Mouse (Mus musculus) layer of hippocampus, adult 18-20 months (tissue): ENCODE measurements around the gene Pan3. TPM values are rescaled to one million over a fixed set of nuclear protein-coding genes. Genes with fewer than 3 reads are reported as not detected.

Source experiments
- DNase-seq, 2 experiments: peaks; one replicate each; pipeline ENCODE4 v3.0.0; 2022; ENCODE audit warnings: low spot score in 2 of 2
- total RNA-seq, 2 experiments: library from RNA; stranded (reverse); gene quantifications; 2 replicates each; pipeline ENCODE4 v1.2.3; 2021

Gene Pan3
- total RNA-seq, 2 experiments from 2014 or later = 84.8 to 88.2 TPM

DNA sequence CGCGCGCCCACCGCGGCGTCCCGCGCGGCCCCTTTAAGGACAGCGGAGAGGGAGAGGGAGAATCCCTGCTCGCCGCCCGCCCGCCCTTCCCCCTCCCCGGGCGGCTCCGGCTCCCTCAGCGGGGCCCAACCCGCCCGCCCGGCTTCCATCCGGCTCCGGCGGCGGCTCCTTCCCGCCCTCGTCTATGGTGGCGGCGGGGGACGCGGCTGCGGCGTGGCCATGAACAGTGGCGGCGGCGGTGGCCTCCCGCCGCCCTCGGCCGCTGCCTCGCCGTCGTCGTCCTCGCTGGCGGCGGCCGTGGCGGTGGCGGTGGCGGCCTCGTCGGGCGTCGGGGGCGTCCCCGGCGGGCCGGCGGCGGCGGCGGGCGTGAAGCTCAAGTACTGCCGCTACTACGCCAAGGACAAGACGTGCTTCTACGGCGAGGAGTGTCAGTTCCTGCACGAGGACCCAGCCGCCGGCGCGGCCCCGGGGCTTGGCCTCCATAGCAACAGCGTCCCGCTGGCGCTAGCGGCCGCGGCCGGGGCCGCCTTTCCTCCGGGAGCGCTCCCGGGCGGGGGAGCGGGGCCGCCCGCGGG, 487 bp downstream of the Pan3 start:
- peak; percentile 8 to 37 for DNase-seq

DNA sequence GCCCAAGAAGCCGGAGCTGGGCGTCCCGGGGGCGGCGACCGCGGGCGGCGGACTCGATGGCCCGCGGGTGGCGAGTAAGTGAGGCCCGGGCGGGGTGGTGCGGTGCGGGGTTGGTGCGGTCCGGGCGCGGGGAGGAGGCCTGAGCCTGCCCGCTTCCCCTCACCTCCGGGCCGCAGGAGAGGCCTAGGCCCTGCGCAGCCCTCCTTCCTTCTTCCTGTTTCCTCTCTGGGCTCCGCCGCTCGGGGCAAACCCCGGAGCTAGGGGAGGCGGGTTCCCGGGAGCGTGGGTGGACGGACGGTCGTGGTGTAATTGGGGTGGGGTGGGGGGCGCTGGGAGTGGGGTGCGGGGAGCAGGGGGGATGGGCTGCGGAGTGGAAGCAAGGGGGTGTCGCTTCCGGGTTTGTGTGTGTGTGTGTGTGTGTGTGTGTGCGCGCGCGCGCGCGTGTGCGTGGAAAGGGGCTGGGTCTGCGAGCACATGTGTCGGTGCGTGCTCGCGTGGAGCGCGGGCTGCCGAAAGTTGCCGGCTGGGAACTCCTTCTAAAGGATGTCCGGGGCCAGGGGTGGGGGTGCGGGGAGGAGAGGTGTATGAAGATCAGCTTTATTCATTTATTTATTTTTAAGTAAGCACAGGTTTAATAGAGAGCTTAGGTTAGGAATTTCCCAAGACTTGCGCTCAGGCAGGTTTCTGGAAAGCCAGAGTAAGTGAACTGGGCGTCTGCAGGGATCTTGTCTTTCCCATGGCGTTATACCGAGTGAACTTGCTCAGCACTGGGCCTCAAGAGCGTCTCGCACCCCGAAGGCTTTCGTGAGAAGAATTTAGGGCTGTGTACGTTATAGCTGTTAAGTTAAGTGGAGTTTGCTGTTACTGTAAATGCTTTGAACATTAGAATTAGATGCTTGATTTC, 1.2 kb downstream of the Pan3 start:
- DNase-seq = peak; percentile 64 to 75

DNA sequence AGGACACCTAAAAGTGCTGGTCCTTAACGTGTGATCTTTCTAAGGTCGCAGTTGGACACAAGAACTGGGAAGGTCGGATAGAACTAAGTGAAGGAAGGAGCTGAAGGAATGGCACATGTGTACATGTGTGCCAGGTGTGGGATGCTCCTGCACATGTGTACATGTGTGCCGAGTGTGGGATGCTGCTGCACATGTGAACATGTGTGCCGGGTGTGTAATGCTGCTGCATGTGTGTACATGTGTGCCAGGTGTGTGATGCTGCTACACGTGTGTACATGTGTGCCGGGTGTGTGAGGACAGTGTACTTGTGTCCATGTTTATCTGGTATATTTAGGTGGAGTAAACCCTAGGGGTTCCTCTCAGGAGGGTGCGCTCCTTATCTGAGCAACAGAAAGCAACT, 3.0 kb downstream of the Pan3 start:
- no peak for DNase-seq

DNA sequence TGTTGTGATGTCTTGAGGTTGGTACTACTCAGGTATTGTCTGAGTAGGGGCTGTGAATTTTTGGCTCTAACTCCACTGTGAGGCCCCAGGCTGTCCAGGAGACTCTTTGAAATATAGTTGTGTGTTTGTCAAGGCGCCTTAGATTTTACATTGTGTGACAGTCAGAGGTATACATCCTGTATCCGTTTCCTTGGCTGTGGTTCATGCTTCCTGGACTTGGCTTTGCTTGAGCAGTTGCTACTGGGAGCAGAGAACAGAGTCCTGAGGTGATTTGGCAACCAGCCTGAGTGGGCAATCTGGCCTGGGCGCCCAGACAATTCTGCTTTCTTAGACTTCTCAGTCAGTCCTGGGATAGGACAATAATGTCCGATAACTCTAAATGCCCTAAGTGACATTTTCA, 5.3 kb downstream of the Pan3 start:
- no peak for DNase-seq

DNA sequence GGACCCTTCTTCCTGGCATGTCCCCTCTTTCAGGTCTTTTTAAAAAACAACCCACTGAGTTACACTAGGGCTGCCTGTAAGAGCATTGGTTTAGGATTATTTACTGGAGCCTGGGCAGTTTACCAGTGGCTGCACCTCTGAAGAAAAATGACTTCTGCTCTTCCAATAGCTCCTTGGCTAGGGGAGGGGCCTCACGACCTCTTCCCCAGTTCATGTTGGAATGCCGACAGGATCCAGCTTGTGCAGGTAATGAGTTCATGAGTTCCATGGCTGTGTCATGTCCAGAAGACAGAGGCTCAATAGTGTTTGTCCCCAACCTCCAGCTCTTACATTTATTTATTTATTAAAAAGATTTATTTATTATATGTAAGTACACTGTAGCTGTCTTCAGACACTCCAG, 5.8 kb downstream of the Pan3 start:
- DNase-seq = no peak

DNA sequence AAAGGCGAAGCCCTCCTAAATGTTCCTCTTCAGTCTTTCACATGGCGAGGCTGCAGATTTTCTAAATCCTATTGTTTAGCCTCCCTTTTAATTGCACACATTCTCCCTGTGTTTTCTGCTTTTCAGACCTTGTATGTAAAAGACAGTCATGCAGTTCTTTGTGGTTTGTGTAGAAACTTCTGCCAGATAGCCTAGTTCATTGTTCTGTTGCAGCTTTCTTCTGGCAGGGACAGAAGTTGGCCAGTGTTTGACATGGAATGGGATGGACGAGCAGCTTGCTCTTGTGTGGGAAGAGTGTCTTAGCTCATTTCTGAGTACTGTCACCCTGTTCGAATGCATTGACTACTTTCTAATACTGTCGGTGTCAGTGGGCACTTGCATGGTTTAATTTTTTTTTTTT, 6.5 kb downstream of the Pan3 start:
- no peak for DNase-seq

DNA sequence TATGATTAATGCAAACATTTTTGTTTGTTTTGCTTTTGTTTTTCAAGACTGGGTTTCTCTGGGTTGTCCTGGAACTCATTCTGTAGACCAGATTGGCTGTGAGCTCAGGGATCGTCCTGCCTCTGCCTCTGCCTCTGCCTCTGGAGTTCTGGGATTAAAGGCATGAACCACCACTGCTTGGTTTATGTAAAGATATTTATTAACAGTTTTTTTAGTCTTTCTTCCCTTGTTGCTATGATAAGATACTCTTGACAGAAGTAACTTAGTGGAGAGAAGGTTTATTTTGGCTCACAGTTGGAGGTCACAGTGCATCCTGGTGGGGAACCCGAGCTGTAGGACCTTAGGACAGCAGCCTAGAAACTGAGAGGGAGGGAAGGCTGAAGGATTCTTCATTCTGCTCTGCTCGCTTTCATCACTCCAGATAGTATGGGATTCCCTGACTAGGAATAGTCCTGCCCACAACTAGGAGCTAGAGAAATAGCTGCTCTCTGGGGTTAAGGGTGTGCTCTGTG, 11.1 kb downstream of the Pan3 start:
- no peak for DNase-seq

DNA sequence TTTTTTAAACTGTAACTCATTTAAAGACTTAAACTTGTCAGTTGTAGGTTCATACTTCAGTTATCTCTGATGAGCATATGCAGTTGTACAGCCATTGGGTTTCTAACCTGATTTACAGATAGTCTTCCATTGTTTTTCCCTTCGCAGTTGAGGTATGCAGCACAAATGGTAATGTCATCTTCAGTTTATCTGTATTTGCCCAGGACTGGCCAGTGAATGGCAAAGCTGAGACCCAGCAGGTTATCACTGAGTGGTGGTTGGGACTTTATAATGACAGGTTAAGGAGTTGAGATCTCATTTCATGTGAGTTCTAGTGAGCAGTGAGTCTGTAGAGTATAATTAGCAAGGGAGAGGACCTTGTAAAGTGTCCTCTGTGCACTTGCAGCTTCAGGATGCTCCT, 12.0 kb downstream of the Pan3 start:
- no peak for DNase-seq

DNA sequence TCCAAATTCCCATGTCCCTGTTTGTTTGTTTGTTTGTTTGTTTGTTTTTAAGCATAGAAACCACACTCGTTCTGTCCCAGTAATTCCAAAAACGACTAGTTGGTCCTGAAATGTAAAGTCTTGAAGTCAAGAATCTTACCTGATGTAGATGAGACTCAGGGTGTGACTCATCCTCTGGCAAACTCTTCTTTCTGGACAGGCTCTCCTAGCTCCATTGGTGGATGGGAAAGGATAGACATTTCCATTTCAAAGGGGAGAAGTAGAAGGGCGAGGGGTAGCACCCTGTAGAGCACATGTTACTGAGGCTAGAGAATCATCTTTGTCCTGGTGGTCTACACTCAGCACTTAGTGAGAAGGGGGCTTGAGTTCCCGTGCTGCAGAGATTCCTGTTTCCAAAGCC, 12.8 kb downstream of the Pan3 start:
- DNase-seq = no peak

DNA sequence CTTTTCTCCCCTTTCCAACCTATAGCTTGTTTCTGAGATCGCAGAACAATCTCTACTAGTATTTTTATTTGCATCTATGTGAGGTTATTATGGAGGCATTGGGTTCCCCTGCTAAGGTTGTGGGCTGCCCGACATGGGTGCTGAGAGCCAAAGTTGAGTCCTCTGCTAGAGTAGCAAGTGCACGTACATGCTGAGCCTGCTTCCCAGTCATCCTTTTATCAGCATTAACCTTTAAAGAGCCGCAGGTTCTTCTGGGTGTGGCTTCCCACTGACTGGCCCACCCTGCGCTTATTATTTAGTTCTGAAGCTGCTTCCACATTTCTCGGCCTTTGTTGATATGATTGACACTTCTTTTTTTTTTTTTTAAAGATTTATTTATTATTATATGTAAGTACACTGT, 14.3 kb downstream of the Pan3 start:
- DNase-seq = no peak

DNA sequence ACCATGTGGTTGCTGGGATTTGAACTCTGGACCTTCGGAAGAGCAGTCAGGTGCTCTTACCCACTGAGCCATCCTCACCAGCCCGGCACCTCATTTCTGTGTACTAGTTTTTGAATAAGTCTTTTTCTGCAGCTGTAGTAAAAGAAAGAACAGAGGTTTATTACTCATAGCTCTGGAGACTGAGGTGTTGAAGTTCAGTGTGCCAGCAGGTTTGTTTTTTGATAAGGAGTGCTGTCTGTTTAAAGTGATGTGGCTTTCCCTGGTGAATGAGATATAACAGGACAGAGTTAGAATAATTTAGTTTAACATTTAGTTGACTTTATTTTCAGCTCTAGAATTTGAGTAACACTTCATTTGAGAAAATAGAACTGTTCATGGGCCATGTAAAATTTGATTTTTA, 14.8 kb downstream of the Pan3 start:
- no peak for DNase-seq

DNA sequence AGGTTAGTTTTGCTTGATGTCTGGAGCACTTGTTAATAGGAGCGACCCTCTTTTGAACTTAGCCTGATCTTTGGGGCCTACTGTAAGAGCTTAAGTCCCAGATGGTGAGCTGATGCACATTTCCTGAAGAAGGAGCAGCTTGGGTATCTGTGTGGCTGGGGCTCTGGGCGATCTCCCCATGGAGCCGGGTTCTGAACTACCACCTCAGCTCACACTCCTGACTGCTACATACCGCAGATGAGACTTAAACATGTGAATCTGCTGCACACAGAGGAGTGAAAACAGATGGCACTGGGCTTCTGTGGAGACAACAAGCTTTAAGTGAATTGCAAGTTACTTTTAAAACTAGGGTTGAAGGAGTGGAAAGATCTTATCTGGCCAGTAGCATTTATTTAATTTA, 15.3 kb downstream of the Pan3 start:
- DNase-seq = no peak

DNA sequence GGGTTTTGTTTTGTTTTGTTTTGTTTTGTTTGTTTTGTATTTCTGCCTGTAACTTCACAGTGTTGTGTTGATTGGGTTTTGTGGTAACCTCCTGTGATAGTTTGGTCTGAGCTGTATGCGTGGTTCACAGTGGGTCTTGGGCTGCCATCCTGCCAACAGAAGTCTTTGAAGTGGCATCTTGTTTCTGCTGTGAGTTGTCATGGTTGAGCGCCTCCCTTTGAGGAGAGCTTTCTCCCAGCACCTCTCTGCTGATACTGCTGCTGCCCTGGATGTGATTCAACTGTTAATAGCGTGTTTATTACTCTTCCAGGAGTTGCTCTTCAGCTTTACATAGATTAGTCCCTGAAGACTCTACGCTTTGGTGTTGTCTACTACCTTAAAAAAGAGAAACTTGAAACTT, 18.6 kb downstream of the Pan3 start:
- DNase-seq = no peak

DNA sequence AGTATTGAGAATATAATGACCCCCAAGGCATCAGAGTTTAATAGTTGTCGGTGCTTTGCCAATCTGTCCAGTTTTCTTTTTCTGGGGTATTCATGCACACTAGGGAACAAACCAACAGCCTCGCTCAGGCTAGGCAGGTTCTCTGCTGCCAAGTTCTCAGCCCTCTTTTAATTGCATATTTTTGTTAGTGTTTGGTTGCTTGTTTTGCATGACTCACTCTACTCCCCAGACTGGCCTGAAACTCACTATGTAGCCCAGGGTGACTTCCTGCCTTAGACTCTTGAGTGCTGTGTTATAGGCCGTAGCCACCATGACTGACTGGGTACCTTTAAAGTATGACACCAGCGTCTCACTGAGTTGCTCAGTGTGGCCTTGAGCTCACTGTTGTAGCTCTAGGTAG, 19.0 kb downstream of the Pan3 start:
- DNase-seq = peak in 1 of 2 experiments; percentile 64

DNA sequence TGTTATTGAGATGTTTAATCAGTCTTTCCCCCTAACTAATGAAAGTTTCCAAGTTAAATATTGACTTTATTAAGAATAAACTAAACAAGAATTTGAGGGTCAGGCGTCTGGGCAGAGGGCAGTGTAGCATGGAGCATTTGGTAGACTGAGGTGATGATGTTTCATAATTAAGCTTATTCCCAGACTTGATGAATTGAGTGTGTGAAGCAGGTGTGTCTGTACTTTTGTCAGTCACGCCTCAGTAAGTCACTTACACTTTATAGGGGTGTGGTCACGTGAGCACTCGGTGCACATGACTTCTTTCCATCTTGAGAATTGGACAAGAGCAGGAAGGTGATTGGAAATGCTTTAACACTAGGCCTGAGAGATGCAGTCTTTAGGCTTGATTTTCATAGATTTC, 26.5 kb downstream of the Pan3 start:
- no peak for DNase-seq

DNA sequence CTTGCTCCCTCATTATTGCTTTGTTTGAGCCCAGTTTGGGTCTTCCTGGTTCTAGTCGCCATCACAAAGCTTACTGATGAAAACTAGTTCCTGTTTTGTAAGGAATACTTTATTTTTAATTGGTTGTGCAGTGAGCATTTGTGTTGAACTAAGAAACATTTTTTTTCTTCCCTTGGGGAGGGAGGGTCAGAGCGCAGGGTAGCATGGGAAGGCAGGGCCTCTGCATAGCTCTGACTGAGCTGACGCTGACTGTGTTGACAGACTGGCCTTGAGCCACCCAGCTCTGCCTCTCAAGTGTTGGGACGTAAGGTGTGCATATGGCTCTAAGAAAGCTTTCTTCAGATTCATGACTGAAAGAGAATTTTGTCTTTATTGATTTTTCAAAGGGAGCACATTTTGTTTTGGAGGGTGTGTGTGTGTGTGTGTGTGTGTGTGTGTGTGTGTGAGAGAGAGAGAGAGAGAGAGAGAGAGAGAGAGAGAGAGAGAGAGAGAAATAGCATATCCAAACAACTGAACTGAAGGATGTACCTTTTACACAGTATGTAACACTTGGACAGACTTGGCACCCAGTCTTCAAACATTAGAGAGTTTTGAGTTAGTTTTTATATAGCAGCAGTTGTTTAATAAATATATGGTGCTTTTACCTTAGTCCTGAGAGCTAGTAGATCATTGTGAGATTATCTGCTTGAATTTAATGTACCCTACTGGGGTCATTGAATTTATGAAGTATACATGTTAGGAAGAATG, 30.0 kb downstream of the Pan3 start:
- DNase-seq = no peak

DNA sequence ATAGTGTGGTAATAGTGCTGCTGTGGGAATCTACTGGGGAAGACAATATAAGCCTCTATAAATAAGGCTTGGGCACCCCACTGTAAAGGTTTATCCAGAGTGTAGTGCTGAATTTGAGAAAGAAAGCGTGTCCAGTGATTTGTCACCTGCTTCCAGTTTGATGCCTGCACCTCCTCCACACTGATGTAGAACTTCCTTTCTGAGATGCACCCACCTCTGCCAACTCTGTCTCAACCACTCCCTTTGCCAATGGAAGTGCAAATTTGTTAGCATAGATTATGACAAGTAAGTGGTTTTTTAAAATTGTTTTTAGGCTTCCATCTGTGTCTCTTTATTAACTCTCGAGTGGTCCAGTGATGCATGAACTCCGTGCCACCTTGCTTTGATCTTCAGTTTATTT, 33.3 kb downstream of the Pan3 start:
- no peak for DNase-seq

DNA sequence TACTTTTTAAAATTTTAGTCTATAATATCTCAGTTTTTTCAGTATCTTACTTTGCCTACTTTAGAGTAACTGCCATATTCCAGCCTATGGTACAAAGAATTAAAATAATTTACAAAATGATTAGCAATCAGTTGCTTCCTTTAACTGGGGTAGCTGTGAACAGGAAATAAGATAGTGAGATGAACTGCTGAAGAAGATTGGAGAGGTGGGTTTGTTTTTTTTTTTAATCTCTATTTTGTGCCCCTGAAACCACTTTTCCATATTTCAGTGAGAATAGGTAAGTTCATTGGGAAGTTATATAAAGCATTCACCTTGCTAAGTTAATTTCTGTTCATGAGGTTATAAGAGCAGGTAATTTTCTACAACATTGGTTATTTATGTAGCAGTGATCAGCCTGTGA, 36.4 kb downstream of the Pan3 start:
- no peak for DNase-seq

DNA sequence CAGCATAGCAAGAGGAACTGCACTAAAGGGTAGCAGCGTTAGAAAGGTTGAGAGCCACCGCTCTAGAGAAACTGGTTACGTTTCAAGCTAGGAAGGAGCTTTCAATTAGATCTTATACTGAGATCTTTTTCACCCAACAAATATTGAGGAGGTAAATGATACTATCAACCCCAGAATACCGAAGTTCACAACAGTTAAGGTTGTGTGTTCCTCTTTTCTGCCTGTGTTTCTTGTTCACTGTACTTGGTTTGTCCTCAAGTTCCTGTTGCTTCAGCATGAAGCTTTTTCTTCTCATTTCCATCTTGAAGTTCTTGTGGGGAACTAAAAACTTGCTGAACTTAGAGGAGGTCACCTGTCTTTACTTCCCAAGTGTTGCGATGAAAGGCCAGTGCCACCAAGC, 41.2 kb downstream of the Pan3 start:
- DNase-seq = no peak

DNA sequence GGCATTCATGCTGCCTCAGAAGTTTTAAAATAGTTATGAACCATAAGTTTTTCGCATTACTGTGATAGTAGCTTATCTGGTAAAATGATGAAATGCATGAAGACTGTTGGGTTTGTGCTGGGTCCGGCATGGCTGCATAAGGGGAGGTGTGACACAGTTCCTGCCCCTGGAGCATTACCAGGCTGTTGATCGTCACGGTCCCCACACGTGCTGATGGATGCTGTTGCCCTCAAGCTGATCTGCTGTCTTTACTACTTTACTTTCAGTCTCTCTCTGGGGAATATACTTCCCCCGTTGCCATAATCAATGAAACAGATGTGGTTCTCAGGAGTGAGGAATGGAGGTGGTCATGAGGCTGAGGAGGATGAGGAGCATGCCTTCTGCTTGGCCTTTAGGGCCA, 43.1 kb downstream of the Pan3 start:
- no peak for DNase-seq

DNA sequence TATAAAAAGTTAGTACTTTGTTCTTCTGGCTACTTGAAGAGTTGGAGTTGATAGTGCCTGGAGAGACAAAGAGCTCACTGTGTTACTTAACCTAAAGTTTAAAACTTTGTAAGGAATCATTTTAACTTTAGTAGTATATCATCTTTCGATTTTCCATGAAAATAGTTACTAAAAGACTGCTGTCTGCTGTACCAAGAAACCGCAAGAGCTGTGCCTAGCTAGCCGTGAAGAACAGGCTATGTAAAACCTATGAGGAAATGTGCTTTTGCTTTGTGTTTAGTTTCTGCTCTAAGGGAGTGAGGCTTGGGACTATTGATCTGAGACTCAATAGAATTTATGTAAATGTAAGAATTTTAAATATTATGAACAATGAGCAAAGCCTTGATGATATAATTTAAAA, 43.9 kb downstream of the Pan3 start:
- no peak for DNase-seq

DNA sequence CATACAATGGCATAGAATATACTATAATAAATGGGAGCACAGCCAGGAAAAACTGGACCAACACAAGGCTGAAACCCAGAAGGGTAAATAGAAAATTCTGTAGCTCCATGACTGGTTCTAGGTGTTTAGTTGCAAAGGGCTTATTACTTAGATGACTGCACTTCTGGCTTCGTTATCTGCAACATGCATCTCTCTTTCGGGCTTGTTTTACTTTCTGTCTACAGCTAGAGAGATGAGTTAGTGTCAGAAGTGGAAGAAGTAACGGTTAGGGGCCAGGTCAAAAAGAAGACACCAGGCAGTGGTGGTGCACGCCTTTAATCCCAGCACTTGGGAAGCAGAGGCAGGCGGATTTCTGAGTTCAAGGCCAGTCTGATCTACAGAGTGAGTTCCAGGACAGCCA, 46.1 kb downstream of the Pan3 start:
- no peak for DNase-seq
